Mouse (Mus musculus): ENCODE measurements around the gene Elob.

Gene Elob

GRCm38 (mm10) chr17:23823614-23824013 lies 5.3 kb downstream of the Elob start:
- DNase-seq (ENCODE audit: low read depth, low spot score), result no peak

DNA sequence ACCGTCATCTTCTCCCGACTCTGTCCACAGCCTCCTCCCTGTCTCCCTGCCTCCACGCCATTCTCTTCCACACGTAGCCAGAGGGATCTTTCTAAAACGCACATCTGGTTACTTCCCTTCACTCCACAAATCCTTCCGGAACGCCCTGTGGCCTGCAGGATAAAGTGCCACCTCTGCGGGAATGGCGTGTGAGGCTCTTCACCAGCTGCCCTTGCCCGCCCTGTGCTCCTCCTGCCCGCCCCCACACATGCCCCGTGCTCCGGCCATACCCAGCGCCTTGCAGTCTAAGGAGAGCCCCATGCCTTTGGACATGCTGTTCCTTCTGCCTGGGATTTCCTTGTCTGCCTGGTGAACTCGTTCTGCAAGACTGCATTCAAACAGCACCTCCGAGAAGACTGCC lies 5.9 kb downstream of the Elob start:
- DNase-seq (ENCODE audit: low read depth, low spot score), result no peak

DNA sequence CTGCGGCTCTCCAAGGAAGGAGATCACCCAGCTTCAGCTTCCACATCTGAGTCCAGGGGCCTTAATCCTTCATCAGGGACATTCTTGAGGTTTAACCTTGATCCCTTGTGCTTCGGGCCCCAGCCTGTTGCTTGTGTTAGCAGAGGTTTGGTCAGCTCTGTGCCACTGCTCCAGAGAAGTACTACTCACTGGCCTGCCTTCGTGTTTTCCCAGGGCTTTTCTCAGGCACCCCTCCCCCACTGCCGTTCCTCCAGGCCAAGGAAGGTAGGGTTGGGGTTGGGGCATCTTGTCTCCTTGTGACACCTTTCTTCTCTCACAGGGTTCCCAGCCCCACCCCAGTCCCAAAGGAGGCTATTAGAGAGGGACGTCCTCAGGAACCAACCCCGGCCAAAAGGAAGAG lies 6.8 kb downstream of the Elob start:
- DNase-seq (ENCODE audit: low read depth, low spot score), result no peak

DNA sequence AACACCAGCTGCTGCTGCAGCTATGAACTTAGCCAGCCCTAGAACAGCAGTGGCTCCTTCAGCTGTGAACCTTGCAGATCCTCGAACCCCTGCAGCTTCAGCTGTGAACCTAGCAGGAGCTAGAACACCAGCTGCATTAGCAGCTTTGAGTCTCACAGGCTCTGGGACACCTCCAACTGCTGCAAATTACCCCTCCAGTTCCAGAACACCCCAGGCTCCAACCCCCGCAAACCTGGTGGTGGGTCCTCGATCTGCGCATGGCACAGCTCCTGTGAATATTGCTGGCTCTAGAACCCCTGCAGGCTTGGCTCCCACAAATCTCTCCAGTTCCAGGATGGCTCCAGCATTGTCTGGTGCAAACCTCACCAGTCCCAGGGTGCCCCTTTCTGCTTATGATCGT lies 8.2 kb downstream of the Elob start:
- DNase-seq (ENCODE audit: low read depth, low spot score), result no peak

DNA sequence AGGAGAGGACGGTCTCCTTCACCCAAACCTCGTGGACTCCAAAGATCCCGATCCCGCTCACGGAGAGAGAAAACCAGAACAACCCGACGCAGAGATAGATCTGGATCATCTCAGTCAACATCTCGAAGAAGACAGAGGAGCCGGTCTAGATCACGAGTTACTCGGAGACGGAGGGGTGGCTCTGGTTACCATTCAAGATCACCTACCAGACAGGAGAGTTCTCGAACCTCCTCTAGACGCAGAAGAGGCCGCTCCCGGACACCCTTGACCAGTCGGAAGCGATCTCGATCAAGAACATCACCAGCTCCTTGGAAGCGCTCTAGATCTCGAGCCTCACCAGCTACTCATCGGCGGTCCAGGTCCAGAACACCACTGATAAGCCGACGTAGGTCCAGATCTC lies 9.7 kb downstream of the Elob start:
- no peak for DNase-seq (ENCODE audit: low read depth, low spot score)

DNA sequence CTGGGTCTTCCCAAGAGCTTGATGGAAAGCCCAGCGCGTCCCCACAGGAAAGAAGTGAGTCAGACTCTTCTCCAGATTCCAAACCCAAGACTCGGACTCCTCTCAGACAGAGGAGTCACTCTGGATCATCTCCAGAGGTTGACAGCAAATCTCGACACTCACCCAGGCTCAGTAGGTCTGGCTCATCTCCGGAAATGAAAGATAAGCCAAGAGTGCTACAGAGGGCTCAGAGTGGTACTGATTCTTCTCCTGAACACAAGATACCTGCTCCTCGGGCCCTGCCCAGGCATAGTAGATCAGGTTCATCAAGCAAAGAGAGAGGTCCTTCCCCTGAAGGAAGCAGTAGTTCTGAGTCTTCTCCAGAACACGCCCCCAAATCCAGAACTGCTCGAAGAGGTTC lies 10.4 kb downstream of the Elob start:
- DNase-seq (ENCODE audit: low read depth, low spot score), result no peak

DNA sequence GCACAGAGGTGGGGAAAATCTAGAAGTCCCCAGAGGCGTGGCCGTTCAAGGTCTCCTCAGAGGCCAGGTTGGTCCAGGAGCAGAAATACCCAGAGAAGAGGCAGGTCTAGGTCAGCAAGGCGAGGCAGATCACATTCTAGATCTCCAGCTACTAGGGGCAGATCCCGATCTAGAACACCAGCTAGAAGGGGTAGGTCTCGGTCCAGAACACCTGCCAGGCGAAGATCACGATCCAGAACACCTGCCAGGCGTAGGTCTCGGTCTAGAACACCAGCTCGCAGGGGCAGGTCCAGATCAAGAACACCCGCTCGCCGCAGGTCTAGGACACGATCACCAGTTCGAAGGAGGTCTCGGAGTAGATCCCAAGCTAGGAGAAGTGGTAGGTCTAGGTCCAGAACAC lies 13.3 kb downstream of the Elob start:
- DNase-seq (ENCODE audit: low read depth, low spot score), result no peak

DNA sequence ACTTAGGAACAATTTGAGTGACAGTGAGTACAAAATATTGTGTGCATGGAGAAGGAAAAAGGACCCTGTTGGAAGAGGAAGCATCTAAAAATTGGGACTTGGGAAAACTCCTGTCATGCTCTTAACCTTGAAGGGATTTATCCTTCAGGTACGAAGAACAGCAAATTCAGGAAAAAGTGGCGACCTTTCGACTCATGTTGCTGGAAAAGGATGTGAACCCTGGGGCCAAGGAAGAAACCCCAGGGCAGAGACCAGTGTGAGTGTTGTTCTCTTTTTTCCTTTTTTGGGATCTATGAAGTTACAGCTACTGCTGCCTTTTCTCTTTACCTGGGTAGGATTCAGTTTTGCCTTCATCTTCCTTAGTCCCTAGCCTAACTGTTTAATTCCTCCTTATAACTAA lies 21.0 kb downstream of the Elob start:
- no peak for DNase-seq (ENCODE audit: low read depth, low spot score)

- no peak for DNase-seq (ENCODE audit: low read depth, low spot score)
Measured at GRCm38 (mm10) chr17:23806867-23807266, 22.1 kb downstream of the Elob start.

DNA sequence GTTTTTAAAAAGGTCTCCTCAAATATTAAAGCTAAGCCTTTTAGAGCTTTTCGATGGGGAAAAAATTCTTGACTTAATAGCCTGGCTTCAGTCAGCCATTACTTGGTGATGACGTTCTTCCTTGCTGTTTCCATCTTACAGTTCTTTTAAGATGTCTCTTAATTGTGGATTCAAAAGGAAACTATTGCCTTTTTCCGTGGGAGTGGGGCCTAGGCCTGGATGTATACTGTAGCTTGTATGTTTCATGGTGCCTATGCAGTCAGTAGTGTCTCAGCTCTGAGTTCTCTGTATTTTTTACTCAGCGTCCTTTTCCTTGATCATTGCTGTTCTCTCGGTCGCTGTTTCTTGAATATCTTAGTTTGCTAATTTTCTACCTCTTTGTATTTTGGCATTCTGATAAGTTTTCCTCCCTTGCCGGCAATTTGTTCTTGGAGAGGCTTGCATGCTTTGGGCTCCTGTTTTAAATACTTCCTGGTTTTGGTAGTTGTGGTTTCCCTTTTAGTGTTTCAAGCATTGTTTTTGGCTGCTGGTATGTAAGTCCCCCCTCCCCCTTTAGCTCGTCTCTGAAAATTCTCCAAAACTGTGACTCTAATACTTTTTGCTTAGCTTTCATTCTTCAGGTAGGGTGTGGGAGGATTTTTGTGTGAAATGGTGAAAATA lies 24.4 kb downstream of the Elob start:
- no peak for DNase-seq (ENCODE audit: low read depth, low spot score)

DNA sequence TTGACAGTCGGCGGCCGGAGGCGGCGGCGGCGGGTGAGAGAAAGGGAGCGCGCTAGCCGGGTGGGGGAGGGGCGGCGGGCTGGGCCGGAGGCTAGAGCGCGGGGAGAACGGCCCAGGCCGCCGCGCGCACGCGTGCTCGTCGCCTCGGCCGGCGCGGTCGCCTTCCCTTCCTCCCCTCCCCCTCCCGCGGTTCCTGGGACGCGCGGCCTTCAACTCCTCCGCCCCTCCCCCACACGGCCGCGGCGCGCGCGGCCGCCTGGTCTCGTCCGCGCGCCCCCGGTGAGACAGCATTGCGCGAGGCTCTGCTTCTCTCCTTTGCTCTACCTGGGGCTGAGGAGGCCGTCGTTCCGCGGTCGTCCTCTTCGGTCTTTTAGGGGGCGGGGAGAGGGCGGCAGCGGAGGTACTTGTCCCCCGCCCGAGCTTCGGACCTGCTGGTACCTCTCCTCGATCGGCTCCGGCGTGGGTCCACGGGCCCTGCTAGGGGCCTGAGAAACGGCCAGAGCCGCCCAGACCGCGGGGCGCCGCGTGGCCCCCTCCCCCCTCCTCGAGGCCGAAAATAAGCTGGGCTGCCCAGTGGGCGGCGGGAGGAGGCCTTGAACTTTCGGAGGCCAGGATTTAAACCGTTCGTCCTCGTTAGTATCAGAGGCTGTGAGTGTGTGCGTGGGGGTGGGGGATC lies 25.4 kb downstream of the Elob start:
- DNase-seq (ENCODE audit: low read depth, low spot score), result no peak

- DNase-seq (ENCODE audit: low read depth, low spot score), result peak; percentile 100
Measured at GRCm38 (mm10) chr17:23802746-23803365, 26.1 kb downstream of the Elob start.

DNA sequence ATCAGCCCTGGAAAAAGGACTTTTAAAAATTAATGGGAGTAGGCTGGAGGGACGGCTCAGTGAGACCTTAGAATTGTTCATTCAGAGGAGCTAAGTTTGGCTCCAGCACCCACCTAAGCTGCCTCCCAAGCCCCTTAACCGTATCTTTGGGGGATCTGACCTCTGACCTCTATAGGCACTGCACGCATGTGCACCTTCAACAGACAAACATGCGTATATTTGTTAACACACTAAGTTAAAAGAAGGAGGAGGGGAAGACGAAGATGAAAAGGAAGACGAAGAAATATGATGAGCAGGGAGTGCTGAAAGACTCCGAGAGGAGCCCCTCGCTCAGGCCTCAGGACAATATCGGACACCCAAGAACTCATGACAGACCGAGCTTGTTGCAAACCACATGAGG lies 27.3 kb downstream of the Elob start:
- no peak for DNase-seq (ENCODE audit: low read depth, low spot score)

GRCm38 (mm10) chr17:23797316-23797715 lies 31.6 kb downstream of the Elob start:
- DNase-seq (ENCODE audit: low read depth, low spot score), result no peak

GRCm38 (mm10) chr17:23795323-23795722 lies 33.6 kb downstream of the Elob start:
- no peak for DNase-seq (ENCODE audit: low read depth, low spot score)

GRCm38 (mm10) chr17:23791079-23791357 lies 37.9 kb downstream of the Elob start:
- DNase-seq (ENCODE audit: low read depth, low spot score), result no peak

- DNase-seq (ENCODE audit: low read depth, low spot score), result no peak
Measured at GRCm38 (mm10) chr17:23790269-23791078, 38.5 kb downstream of the Elob start, which contains the start of gene Srrm2. Srrm2 (plus strand) TSS chr17:23790532.

GRCm38 (mm10) chr17:23789749-23790268 lies 39.1 kb downstream of the Elob start:
- DNase-seq (ENCODE audit: low read depth, low spot score), result no peak

- no peak for DNase-seq (ENCODE audit: low read depth, low spot score)
Measured at GRCm38 (mm10) chr17:23788973-23789372, 40.0 kb downstream of the Elob start.

DNA sequence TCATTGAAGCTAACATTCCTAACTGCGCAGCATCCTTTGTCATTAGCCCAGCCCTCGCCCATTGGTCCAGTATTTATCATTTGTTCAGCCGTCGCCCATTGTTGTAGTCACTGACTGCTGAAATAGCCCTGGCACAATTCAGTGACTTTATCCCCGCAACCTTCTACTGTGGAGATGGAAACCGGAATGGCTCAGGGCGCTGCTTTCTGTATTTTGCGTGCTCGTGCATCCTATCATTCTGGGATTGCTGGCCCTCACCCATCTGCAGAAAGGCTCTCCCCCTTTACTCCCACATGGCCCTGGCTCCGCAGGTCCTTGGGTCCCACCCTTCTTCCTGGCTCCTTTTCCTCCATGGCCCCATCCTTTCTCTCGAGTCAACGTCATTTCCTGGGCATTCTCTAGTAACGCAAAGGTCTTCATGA lies 42.4 kb downstream of the Elob start:
- DNase-seq (ENCODE audit: low read depth, low spot score), result no peak

DNA sequence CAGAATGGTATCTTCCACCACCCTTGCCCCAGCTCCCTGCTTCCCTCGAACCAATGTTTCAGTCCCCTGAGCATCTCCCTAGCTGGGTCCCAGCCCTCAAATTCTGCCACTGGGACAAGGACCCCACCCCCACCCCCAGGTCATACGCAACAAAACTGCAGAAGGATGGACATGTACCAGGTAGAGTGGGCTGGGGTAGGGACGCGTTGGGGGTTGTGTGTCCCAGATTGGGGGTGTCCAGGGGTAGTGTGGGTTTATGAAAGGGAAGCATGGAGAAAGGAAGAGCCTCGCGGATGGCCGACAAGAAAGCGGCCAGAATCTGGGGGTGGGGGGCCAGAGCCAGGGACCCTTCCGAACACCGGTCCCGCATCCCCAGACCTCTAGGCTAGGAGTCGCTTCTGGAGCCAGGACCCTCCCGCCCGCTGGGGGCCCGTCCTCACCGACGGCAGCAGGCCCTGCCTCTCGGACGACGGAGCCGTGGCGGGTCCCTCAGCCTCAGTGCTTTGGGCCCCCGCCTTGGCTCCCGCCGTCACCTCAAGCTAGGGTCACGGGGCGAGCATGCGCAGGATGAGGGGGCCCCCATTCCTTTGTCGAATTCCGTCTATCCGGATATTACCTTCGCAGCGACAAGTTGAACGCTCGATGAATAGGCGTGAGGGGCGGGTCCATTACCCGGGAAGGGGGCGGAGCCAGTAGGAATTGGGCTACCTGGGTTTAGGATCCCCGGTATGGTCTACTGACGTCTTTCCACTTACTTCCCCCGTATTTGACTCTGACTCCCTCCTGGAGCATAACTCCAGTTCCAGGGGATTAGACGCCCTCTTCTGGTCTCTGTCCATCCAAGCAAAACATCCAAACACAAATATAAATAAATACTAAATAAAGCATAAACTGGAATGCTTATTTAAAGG lies 43.1 kb downstream of the Elob start, which contains the start of gene Flywch2:
Gene Flywch2, minus strand, starts transcription at position 521 of the 911 bp plus-strand sequence.
- peak; percentile 91 for DNase-seq (ENCODE audit: low read depth, low spot score)
